Mouse (Mus musculus): ENCODE measurements at regions not wholly inside any gene's neighbourhood (a gene's known extent, or its start where the extent isn't known, plus 50 kb on each side); places are given as distances from the start of the nearest gene placed in this dataset.
"Not testable (repeated sequence)": the region's sequence is repeated elsewhere in the genome, so short reads cannot be mapped to it uniquely, and the experiment has no call there.

GRCm38 (mm10) chr7:73055891-73056290 is 319.4 kb upstream of the Rgma start:
- H3K4me2 ChIP-seq: no peak overlapping the region
- no peak overlapping the region for H3K9ac ChIP-seq
- no peak overlapping the region for H3K4me3 ChIP-seq
- H3K36me3 ChIP-seq: no peaks in the 10 kb centered on the region
- ATAC-seq (replicated peaks; ENCODE audit: insufficient number of reproducible peaks, insufficient read depth, low FRiP score, low read depth): no peak
- 80% methylated on average over 2 of the region's 2 CpGs for WGBS
- no peaks in the 10 kb centered on the region for H3K27me3 ChIP-seq
- H3K27ac ChIP-seq: no peak overlapping the region
- no peaks in the 10 kb centered on the region for H3K4me1 ChIP-seq (replicated peaks)
- H3K9me3 ChIP-seq (replicated peaks): no peaks in the 10 kb centered on the region

GRCm38 (mm10) chr7:73063556-73063955 is 311.8 kb upstream of the Rgma start:
- no peak for ATAC-seq (replicated peaks; ENCODE audit: insufficient number of reproducible peaks, insufficient read depth, low FRiP score, low read depth)
- no peak overlapping the region for H3K9ac ChIP-seq
- H3K27me3 ChIP-seq: peaks cover 32% of the 10 kb centered on the region
- no peaks in the 10 kb centered on the region for H3K36me3 ChIP-seq
- no peak overlapping the region for H3K4me3 ChIP-seq
- H3K4me1 ChIP-seq (replicated peaks): no peaks in the 10 kb centered on the region
- no peak overlapping the region for H3K27ac ChIP-seq
- WGBS: 91% methylated on average over 3 of the region's 3 CpGs
- H3K9me3 ChIP-seq (replicated peaks): no peaks in the 10 kb centered on the region
- H3K4me2 ChIP-seq: no peak overlapping the region

- no peaks in the 10 kb centered on the region; the same call in 1 of the 2 replicates for H3K9me3 ChIP-seq (replicated peaks)
- 74% methylated on average over 1 of the region's 1 CpGs for WGBS
- H3K27ac ChIP-seq: no peak overlapping the region
- no peak overlapping the region for H3K4me2 ChIP-seq
- no peak overlapping the region for H3K9ac ChIP-seq
- H3K27me3 ChIP-seq: peaks cover 55% of the 10 kb centered on the region
- no peak for ATAC-seq (replicated peaks; ENCODE audit: insufficient number of reproducible peaks, insufficient read depth, low FRiP score, low read depth)
- H3K4me1 ChIP-seq (replicated peaks): no peaks in the 10 kb centered on the region
- no peaks in the 10 kb centered on the region for H3K36me3 ChIP-seq
- no peak overlapping the region for H3K4me3 ChIP-seq
These were observed 306.8 kb upstream of the Rgma start for GRCm38 (mm10) chr7:73068534-73068933.

DNA sequence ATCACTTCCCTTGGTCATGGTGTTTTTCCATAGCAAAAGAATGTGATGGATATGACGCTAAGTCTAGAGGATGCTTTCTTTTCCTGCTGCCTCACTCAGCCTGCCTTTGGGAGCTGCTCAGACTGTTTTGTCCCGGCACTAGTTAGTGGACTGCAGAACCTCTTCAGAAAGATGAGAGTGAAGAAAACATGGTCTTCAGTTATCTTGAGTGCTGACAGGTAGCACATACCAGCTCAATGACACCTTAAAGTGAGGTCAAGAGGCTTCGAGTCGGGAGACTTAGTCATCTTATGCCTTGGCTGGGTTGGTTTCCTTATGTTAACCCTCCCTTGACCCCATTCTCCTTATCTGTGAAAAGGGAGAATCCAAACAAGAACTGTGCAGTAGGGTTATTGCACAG is 306.0 kb upstream of the Rgma start:
- no peaks in the 10 kb centered on the region; the same call in 1 of the 2 replicates for H3K9me3 ChIP-seq (replicated peaks)
- ATAC-seq (replicated peaks; ENCODE audit: insufficient number of reproducible peaks, insufficient read depth, low FRiP score, low read depth): no peak
- H3K27me3 ChIP-seq: peaks cover 59% of the 10 kb centered on the region
- H3K4me1 ChIP-seq (replicated peaks): no peaks in the 10 kb centered on the region
- H3K9ac ChIP-seq: no peak overlapping the region
- no peaks in the 10 kb centered on the region for H3K36me3 ChIP-seq
- no peak overlapping the region for H3K4me3 ChIP-seq
- 14% methylated on average over 4 of the region's 4 CpGs for WGBS
- no peak overlapping the region for H3K4me2 ChIP-seq
- no peak overlapping the region for H3K27ac ChIP-seq

GRCm38 (mm10) chr7:73075391-73075790 is 299.9 kb upstream of the Rgma start:
- not testable (repeated sequence) for H3K27ac ChIP-seq; H3K36me3 ChIP-seq; H3K4me1 ChIP-seq (replicated peaks); H3K4me2 ChIP-seq; H3K9ac ChIP-seq; H3K4me3 ChIP-seq; ATAC-seq (replicated peaks; ENCODE audit: insufficient number of reproducible peaks, insufficient read depth, low FRiP score, low read depth); H3K9me3 ChIP-seq (replicated peaks)
- H3K27me3 ChIP-seq: peaks cover 32% of the 10 kb centered on the region
- 89% methylated on average over 7 of the region's 7 CpGs for WGBS

DNA sequence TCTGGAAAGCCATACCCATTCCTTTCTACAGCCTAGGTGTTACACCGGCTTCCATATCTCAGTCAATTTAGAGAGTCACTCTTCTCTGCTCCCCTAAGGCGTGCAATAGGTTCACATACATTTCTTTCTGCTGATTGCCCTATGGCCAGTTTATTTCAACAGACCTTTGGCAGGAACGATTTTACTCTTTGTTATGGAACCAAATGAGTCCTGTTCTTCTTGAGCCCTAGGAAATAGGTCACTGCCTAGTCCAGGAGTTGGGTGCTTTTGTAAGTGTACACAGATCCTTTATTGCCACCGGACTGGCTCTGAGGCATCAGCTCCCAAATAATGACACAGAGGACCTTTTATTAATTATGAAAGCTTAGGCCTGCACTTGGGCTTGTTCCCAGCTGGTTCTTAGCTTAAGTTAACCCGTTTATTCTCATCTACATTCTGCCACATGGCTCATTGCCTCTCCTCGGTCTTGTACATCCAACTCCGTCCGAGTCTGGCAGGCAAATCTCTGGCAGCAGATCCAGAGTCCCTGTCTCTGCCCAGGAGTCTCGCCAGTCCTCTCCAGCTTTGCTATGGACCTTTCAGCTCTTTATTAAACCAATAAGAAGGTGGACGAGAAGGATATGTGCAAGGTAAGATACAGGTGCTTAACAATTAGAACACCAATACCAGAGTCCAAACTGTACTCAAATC is 287.7 kb upstream of the Rgma start:
- no peaks in the 10 kb centered on the region; the same call in 1 of the 2 replicates for H3K27me3 ChIP-seq
- WGBS: 81% methylated on average over 10 of the region's 10 CpGs
- H3K4me3 ChIP-seq: no peak overlapping the region
- H3K9me3 ChIP-seq (replicated peaks): no peaks in the 10 kb centered on the region
- H3K9ac ChIP-seq: no peak overlapping the region
- no peak overlapping the region for H3K27ac ChIP-seq
- H3K36me3 ChIP-seq: no peaks in the 10 kb centered on the region
- no peaks in the 10 kb centered on the region for H3K4me1 ChIP-seq (replicated peaks)
- no peak for ATAC-seq (replicated peaks; ENCODE audit: insufficient number of reproducible peaks, insufficient read depth, low FRiP score, low read depth)
- H3K4me2 ChIP-seq: no peak overlapping the region

DNA sequence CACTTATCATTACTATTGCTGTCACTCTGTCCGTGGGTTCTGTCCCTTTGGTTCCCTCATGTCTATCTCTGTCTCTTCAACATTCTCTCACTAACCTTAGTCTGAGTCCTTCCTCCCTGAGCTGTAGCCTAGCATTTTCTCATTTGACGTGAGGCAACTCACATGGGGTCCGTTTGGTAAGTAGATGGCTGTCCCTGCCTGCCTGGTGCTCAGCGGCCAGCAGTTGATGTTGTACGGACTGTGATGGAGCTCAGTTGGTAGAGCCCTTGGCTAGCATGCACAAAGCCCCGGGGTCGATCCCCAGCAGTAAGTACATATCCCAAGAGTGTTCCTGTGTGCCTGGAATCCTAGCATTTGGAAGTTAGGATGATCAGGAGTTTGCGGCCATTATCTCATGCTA is 287.0 kb upstream of the Rgma start:
- no peak overlapping the region for H3K4me3 ChIP-seq
- no peak overlapping the region for H3K4me2 ChIP-seq
- H3K27me3 ChIP-seq: no peaks in the 10 kb centered on the region; the same call in 1 of the 2 replicates
- H3K36me3 ChIP-seq: no peaks in the 10 kb centered on the region
- 87% methylated on average over 8 of the region's 8 CpGs for WGBS
- H3K9ac ChIP-seq: no peak overlapping the region
- no peaks in the 10 kb centered on the region for H3K9me3 ChIP-seq (replicated peaks)
- no peak overlapping the region for H3K27ac ChIP-seq
- no peaks in the 10 kb centered on the region for H3K4me1 ChIP-seq (replicated peaks)
- ATAC-seq (replicated peaks; ENCODE audit: insufficient number of reproducible peaks, insufficient read depth, low FRiP score, low read depth): no peak

- 84% methylated on average over 3 of the region's 3 CpGs for WGBS
- H3K4me3 ChIP-seq: no peak overlapping the region
- H3K27ac ChIP-seq: no peak overlapping the region
- H3K4me1 ChIP-seq (replicated peaks): no peaks in the 10 kb centered on the region
- no peak for ATAC-seq (replicated peaks; ENCODE audit: insufficient number of reproducible peaks, insufficient read depth, low FRiP score, low read depth)
- no peak overlapping the region for H3K9ac ChIP-seq
- no peaks in the 10 kb centered on the region for H3K36me3 ChIP-seq
- no peaks in the 10 kb centered on the region for H3K9me3 ChIP-seq (replicated peaks)
- no peak overlapping the region for H3K4me2 ChIP-seq
- no peaks in the 10 kb centered on the region; the same call in 1 of the 2 replicates for H3K27me3 ChIP-seq
These were observed 283.6 kb upstream of the Rgma start for GRCm38 (mm10) chr7:73091758-73092157.

DNA sequence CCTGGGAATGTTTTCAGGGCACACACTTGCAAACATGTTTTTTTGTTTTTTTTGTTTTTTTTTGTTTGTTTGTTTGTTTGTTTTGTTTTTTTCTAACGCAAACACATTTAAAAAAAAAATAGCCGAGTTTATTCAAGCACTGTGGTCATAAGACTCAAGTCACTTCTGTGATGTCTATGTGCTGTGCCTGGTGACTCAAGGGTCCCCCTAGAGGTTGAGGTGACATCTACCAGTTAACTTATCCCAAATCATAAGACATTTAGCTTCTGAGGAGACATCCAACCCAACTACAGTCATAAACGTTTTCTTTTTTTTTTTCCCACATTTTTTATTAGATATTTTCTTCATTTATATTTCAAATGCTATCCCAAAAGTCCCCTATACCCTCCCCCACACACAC is 281.2 kb upstream of the Rgma start:
- H3K4me1 ChIP-seq (replicated peaks): no peaks in the 10 kb centered on the region
- H3K4me2 ChIP-seq: no peak overlapping the region
- 39% methylated on average over 3 of the region's 3 CpGs for WGBS
- no peak for ATAC-seq (replicated peaks; ENCODE audit: insufficient number of reproducible peaks, insufficient read depth, low FRiP score, low read depth)
- H3K9me3 ChIP-seq (replicated peaks): no peaks in the 10 kb centered on the region
- no peak overlapping the region for H3K27ac ChIP-seq
- no peaks in the 10 kb centered on the region for H3K27me3 ChIP-seq
- no peaks in the 10 kb centered on the region for H3K36me3 ChIP-seq
- H3K4me3 ChIP-seq: no peak overlapping the region
- H3K9ac ChIP-seq: no peak overlapping the region

GRCm38 (mm10) chr7:73118871-73119270 is 256.4 kb upstream of the Rgma start:
- Histone ChIP-seq H3K4me3 (no peak overlapping the region), H3K9ac (no peak overlapping the region), H3K36me3 (no peaks in the 10 kb centered on the region), H3K9me3 (replicated peaks) (no peaks in the 10 kb centered on the region), H3K27ac (no peak overlapping the region), H3K4me2 (no peak overlapping the region), H3K4me1 (replicated peaks) (no peaks in the 10 kb centered on the region), H3K27me3 (peaks cover 5% of the 10 kb centered on the region; the same call in 1 of the 2 replicates)
- 31% methylated on average over 8 of the region's 8 CpGs for WGBS
- ATAC-seq (replicated peaks; ENCODE audit: insufficient number of reproducible peaks, insufficient read depth, low FRiP score, low read depth): no peak

DNA sequence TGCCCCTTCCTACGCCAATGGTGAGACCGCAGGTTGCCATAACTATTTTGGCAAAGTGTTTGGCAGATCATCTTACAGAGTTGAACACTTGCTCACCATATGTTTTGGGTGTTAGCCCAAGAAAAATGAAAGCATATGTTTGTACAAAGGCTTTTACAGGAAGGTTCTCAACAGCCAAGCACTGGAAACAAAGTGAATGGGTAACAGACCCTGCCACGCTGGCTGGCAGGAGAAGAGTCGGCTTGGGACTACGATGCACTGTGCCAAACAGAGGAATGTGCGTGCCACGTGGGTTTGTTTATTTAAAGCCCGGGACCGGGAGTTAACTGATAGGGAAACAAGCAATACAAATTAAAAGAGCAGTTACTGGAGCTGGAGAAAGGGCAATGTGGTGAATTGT is 255.0 kb upstream of the Rgma start:
- WGBS: 61% methylated on average over 9 of the region's 9 CpGs
- no peak overlapping the region for H3K4me2 ChIP-seq
- no peak overlapping the region for H3K4me3 ChIP-seq
- no peaks in the 10 kb centered on the region for H3K36me3 ChIP-seq
- no peaks in the 10 kb centered on the region for H3K9me3 ChIP-seq (replicated peaks)
- peaks cover 9% of the 10 kb centered on the region; the same call in 1 of the 2 replicates for H3K27me3 ChIP-seq
- H3K27ac ChIP-seq: no peak overlapping the region
- no peak for ATAC-seq (replicated peaks; ENCODE audit: insufficient number of reproducible peaks, insufficient read depth, low FRiP score, low read depth)
- H3K4me1 ChIP-seq (replicated peaks): no peaks in the 10 kb centered on the region
- H3K9ac ChIP-seq: no peak overlapping the region

- Histone ChIP-seq H3K4me3 (no peak overlapping the region), H3K9ac (no peak overlapping the region), H3K4me1 (replicated peaks) (no peaks in the 10 kb centered on the region), H3K36me3 (no peaks in the 10 kb centered on the region), H3K27ac (no peak overlapping the region), H3K9me3 (replicated peaks) (no peaks in the 10 kb centered on the region), H3K4me2 (no peak overlapping the region), H3K27me3 (peaks cover 18% of the 10 kb centered on the region)
- WGBS: 80% methylated on average over 2 of the region's 2 CpGs
- ATAC-seq (replicated peaks; ENCODE audit: insufficient number of reproducible peaks, insufficient read depth, low FRiP score, low read depth): no peak
These were observed 250.3 kb upstream of the Rgma start for GRCm38 (mm10) chr7:73124976-73125375.

Data from heart, embryonic 15.5 days (tissue).